Mouse (Mus musculus) frontal cortex, postnatal 14 days (tissue): ENCODE measurements at regions not wholly inside any gene's neighbourhood (a gene's known extent, or its start where the extent isn't known, plus 50 kb on each side); places are given as distances from the start of the nearest gene placed in this dataset.

ENCODE experiments used
- DNase-seq, 2 experiments: peaks; one replicate each; pipeline ENCODE4 v3.0.0; 2022; ENCODE audit warnings: low spot score in 2 of 2

DNA sequence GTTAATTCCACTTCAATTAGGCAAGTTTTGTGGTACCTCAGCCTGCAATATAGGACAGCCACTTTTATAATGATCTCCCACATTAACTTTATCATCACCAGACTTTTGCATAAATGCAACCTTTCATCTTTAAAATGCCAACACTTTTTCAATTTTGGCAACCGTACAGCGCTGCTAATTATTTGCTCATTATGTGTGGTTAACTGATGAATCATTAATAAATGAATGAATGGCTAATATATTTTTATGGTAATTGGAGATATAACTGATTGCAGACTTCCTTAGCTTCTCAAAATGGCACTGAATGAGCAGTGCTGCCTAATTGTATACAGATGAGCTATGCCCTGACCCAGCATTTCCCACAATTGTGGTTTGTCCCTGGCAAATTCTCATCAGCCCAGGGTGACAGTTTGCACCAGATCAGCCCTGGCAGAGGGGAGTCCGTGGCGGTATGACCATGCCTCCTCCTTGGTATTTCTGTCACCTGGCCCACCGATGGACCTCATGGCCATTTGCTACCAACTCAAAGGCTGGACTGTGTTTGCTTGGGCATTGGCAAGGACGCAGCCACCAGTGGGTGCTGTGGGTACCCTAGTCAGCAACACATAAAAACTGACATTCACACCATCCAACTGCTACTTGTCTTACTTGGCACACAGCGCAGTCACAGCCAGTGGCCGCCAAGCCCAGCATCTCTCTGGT, 173.7 kb upstream of the Lmo4 start:
- no peak for DNase-seq

DNA sequence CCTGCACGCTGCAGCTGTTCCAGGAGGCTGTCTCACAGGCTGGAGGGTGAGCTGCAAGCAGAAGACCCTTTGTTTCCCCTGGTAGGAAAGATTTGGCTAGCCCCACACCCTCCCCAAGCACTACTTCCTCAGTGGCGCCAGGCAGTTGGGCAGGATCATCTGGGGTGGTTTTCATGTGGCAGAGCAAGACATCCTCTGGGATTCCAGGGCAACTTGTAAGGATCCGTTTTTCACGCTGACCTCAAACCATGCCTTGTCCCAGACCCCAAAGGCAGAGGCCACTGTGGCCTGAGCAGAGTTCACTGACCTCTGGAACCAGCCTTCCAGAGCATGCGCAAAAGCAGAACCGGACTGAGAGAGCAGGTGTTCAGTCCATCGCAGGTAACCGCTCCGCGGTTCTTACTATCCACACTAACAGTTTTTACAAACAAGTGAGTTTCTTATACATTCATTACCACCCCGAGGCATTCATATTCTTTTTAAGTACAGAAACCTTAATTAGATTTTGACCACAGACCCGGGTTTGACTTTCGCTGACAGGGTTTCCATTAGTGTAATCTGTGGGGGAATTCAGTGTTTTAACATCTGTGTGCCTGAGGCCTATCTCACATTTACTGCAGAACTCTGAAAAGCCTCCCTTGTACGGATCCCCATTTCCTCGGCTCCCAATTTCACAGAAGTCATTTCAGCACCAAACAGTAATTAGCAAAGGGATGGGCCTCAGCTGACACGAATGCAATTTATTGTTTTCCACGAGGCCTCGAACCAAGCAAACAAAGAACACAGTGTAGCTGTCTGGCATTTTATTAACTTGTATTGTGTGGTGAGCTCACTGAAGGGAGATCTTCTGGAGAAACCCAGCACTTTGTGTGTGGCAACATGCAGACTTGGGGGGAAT, 172.9 kb upstream of the Lmo4 start:
- DNase-seq, result no peak

DNA sequence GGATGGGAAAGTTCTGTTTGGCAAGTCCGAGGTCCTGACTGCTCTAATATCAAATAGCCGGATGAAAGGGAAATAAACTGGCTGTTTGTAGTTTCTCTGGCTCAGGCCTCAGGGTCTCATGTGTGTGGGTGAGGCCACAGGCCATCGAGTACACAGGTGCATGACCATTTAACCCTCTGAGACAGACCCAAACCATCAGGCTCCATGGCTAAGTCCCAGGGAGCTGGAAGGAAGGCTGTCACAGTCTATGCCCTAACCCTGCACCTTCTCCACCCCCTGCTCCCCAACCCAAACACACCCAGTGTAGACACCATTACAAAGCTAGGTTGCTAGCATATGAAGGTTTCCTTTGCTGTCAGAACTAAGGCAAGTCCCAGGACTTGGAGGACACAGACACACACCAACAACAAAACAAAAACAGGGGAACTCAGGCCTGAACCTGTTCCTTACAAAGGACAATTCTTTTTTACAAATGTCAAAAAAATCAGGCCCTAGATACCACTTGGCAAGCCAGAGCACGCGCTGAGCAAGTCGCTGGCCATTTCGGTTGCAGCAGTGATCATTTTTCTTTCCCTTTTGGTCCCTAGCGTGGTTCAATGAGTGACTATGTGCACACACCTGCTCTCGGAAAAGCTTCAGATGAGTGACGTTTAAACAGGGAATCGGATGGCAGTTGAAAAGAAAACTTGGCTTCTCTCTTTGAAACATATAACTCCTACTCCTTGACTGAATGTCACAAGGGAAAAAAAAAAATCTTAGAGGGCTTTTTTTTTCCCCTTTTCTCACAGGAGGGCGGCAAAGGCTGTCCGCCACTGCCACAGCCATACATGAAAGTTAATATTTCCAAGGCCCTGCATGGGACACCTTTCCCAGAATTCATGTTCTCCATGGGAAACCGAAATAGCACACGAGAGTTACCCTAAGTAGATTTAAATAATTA, 171.7 kb upstream of the Lmo4 start:
- no peak for DNase-seq

DNA sequence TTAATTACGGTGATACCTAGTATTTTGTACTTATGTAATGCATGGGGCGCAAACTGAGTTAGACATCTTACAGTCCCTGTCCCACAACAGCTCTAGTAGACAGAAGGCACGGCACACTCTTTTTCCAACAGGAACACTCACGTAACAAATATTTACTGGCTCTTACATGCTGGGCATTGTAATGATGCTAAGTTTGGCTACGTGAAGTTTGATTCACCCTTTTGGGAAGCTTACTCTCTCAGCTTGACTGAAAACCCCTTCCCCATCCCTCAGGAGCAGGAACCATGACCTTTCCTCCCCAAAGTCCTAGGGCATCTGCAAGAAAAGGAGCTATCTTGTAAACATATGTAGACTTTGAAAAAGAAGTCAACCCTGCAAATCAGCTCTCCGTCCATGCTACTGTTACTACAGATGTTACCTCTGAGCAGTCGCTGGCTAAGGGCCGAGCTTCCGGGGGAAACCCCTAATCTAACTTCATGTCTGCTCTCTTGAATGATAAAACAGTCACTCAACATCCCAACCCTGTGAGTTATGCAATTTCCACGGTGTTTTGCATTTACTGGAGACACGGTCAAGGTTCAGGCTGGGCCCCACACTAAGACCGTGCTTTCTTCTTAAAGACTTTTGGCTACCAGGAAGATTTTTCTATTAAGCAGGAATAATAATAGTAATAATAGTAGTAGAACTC, 170.8 kb upstream of the Lmo4 start:
- DNase-seq, result no peak

DNA sequence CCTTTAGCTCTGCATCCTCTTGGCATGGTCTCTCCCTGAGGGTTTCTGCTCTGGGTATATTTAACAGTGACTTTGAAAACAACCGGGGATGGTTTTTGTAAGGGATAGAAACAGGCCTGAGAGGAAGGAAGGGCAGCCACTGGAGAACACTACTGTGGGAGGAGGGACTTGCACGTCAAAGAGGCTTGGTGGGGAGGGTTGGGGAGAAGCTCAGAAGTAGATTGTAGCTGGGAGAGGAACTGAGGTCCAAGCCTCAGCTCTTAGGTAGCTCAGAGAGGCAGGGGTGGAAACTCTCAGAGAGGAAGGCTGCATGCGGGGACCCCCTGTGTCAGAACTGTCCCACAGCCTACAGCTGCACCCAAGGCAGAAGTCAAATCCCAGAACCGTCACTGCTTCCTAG, 163.3 kb upstream of the Lmo4 start:
- no peak for DNase-seq

DNA sequence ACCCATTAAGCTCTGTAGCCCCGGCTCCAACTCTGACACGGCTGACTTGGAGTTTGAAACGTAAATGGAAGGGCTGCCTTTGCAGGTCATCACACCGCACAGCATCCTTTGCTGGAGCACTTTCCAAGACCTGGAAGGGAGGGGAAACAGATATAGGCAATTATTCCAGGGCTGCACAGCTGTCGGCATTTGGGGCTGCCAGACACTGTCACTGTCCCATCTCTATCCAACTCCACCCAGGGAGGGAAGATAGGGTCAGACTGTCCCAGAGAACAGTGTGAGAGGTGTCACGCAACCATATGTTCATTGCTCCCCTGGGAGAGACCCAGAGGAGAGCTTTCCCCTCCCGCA, 162.7 kb upstream of the Lmo4 start:
- no peak for DNase-seq

DNA sequence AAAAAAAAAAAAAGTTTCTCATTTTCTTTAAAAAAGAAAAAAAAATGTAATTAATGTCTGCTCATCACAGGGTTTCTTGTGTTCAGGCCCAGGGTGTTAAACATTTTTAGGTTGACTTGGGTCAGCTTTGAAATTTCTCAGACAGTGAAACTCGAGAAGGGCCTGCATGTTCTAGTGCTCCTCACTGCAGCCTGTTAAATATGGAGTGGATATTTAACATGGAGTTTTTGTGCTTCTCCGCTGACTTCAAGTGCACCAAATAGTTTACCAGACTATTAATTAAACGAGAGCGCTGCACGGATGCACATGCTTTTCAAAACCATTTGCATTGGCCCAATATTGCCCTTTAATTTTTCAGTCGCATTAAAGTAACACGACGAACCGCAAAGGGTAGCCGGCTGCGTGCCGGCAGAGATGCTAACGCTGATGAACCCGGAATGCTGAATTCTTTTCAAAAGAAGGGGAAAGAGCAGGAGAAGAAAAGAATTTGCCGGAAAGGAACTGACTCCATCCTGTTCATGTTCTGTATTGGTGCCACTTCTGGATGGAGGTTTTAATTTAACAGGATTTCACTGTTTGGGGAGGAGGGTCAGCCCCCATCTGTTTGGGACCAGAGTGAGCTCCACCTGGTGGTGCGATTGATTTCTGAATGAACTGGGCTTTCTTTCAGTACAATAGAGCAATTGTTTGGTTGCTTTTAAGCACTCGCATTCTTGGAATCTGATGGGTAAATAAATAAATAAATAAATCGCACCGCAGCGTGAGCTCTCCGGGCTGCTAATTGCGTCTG, 162.2 kb upstream of the Lmo4 start:
- DNase-seq, result peak in 1 of 2 experiments; percentile 28

DNA sequence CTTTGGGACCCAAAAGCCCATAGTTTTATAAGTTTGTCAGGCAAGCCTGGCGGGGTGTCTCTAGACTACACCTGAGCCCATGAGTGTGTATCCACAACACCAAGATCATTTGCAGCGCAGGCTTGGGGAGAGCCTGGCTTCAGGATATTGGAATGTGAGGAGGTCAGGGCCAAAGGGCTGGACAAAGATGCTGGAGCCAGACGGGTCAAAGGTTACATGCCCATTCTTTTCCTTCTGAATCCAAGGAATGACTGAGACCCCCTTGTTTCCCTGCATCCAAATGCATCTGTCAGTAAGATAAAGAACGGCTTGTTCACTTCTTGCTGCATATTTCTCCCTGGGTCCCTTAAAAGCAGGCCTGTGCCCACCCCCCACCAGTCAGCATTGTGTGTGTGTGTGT, 160.9 kb upstream of the Lmo4 start:
- no peak for DNase-seq

DNA sequence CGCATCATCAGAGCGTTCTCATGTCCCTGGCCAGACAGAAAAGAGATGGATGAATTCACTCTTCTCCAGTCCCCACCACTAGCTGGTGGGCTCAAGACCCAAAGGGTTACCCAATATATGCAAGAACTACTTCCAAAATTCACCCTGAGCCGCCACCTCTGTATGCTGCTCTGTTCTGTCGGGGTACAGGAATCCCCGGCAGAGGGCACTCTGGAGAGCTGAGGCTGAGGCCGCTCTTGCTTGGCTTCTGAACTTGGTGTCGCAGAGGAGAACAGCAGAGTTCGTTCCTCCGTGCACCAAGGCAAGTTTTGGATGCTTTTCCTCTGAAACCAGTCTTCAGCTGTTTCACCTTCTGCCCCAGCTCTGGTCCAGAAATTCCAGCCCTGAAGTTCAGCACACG, 157.5 kb upstream of the Lmo4 start:
- peak in 1 of 2 experiments; percentile 20 for DNase-seq

DNA sequence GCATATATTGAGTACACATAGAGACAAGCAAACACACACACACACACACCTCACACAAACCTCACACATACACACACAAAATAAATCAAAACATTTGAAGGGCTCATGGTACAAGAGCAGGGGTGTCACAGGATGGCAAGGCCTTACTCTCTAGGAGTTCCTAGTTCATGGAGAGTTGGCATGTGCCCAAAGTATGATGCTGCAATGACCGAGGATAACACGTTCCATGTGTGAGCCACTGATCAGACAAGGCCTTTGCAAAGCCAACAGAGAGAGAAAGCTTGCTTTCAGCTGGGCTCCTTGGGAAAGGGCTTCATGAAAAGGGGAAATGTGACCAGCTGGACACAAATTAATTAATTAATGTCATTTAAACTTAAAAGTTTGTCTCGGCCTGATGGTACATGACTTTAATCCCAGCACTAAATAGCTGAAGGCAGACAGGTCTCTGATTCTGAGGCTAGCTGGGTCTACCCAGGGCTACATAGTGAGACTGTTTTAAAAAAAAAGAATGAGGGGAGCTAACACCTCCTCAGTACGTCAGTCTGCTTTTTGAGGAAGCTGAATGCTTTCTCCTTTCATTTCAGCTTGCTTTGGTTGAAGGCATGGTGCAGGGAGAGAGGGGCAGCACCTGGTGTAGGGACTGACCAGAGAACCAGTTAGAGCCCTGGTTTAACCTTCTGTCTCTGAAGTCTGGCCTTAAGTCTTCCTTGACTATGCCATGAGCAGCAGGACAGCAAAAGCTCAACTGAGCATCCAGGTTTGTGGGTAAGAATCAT, 156.4 kb upstream of the Lmo4 start:
- DNase-seq, result no peak

DNA sequence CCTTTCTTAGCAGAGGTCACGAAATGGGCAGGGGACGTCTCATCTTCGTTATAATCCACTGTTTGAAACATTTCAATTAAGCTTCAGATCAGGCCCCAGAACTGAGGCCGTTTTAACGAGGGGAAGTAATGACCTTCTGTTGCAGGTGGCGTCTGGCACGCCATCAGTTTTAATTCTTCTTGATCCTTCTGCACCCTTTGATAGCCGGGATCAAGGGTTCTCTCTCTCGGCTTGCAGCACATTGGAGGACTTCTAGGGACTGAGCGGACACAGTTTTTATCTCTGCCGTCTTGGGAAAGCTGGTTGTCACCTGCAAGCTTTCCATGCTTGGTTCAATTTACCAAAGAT, 151.9 kb upstream of the Lmo4 start:
- DNase-seq, result no peak

DNA sequence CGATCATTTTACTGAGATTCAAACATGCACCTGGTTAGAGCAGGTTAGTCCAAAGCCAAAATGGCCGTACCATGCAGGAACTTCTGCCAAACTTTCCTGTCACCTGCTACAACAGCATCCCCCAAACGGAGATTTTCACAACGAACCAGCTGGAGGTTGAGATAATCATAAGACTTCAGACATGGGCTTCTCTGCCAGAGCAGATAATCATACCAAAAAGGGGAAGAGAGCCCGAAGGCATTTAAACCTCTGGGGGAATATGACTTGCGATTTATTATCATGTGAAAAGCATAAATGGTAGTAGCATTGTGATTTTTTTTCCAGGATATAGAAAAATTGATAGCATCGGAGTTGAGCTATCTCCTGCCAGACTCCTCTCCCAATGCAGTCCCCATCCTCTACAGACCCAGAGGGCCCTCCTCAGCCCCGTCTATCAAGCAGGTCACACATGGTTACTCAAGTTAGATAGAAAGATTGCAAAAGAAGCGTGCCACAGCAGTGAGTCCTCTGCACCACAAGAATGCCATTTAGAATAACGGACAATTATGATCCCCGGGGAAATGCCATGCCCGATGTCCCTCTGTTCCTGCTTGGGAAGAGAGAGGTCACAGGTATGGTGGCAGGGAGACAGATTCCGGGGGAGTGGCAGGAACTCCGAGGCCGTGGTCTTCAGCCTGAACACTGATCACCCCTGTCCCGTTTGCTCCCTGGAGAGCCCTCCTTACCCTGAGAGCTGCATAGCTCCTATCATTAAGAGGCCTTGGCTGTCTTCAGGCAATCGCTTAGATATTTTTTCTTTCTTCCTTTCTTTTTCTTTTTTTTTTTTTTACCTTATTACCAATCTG, 151.3 kb upstream of the Lmo4 start:
- no peak for DNase-seq

DNA sequence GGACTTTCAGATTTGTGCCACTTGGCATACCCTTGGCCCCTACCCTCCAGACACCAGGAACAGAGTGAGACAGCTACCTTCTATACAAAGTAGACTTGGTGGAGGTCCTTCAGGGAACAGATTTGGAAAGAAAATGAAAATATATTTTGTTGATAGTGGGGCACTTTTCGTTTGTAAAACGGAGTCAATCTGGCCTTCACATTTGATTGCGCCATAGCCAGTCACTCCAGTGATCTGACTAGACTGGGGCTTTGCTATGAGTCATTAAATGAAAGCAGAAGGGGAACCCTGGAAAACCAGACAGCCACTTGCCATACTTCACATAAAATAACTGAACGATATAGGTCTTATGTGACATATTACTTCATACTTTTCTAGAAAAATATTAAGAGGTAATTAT, 147.5 kb upstream of the Lmo4 start:
- DNase-seq, result no peak

DNA sequence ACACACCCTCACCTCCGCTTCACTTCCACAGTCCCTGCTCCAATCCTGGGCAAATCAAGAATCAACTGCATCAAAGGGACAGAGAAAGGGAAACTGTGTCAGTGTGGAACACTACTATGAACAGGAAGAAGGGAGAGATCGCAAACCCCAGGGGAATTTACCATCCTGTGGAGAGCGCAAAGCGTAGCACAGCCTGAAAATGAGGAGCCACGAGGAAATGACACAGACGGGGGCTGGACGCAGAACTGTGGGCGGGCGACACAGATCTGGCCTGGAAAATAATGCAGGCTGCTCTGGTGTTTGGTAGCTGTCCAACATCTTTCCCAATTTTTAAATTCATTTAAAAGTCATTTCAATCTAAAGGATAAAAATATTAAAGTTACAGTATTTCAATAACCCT, 143.4 kb upstream of the Lmo4 start:
- no peak for DNase-seq

DNA sequence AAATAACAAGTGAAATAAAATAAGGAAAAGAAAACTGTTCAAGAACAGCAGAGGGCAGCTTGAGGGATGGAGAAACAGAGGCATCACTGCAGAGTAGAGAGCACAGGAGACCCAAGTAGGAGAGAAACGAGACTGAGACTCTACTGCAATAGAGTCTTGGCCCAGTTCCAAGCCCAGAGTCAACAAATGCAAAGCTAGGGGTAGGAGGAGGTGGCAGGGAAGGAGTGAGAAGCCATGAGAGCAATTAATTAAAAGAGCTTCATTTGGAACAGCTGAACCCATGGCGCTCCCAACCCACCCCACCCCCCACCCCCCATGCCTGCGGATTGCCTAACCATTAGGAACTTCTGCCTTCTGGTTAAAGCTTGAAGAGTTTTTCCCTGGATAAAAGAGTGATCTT, 130.2 kb upstream of the Lmo4 start:
- no peak for DNase-seq

DNA sequence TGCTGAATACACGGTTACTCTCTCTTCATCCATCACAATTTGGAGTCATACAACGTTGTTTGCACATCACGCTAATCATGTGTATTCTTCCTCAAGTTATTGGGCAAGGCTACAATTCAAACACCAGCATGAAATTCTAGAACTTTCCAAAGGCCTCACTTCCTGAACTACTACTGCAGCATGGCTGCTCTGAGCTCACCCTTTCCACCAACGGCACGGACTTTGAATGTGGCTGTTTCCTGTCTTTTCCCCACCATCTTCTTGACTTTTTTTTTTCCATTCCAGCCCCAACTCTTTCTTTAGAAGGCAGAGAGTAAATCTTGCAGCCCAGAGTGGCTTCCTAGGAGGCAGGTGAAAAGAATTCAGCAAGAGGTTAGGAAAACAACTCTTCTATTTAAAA, 129.2 kb upstream of the Lmo4 start:
- DNase-seq, result no peak

DNA sequence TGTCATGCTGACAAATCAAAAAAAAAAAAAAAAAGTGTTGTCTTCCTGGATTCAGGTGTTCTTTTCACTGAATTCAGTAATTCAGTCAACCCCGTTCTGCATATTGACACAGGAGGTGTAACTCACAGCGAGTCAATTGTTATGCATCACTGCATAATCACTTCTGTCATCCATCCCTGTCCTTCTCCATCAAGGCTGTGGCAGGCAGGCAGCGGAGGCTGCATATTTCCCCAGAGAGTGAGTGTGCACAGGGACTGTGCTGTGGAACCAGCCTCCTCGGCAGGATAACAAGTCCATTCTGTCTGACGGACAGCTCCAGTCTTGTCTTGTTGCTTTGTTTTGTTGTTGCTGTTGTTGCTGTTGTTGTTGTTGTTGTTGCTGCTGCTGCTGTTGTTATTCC, 127.3 kb upstream of the Lmo4 start:
- no peak for DNase-seq

DNA sequence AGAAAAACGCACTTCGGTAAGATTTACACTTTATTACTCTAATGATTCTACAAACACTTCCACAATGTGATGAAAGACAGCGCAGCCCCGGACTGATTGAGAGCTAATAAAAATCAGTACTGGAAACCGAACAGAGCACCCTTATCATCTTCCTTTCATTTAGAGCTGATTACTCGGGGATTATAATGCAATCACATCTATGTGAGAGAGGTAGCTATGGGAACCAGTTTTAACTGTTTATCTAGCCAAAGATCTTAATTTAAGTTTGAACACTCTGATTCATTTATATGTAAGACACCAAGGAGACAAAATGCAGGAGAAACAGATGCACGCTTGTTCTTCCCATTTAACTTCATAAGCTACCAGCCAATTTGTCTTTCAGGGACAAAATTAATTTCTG, 124.1 kb upstream of the Lmo4 start:
- no peak for DNase-seq

DNA sequence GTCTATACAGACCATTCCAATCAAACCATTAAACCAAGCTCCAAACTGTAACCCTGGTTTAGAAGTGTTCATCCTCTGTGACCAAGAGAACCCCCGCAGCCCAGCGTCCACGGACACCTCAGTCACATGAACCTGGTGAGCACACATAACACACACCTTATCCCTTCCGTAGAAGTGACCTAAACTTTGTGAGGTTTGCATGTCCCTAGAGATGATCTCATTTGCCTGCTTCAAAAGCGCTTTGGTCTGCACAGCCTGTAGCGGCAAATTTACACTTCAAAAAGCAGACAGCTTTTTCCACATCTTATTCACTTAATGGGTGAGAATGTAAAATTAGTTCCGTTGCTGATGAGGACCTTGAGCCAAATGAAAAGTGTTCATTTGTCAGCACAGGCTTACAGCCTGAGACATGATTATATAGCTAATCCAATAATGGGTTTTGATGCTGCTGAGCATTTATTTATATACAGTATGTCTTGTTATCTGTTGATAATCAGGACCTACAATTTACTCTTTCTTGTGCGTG, 122.3 kb upstream of the Lmo4 start:
- no peak for DNase-seq
